Mouse (Mus musculus) intestine, embryonic 15.5 days (tissue): ENCODE measurements around the gene A730049H05Rik. TPM values are rescaled to one million over a fixed set of nuclear protein-coding genes. Genes with fewer than 3 reads are reported as not detected.
A peak's percentile ranks its signal among the peaks of the same experiment; 100 is the strongest.

Experiments used
- ATAC-seq: fragments of 200-750 bp; cut with Nextera tagmentation; 2 replicates; pipeline ENCODE4 v1.8.0; 2017; ENCODE audit warnings: moderate TSS enrichment, moderate library complexity
- H3K27ac ChIP-seq: fragments of 300-500 bp; sonication (generic); 2 replicates; pipeline ENCODE4 v1.5.1; 2015; ENCODE audit warnings: mild to moderate bottlenecking, inconsistent platforms
- H3K27me3 ChIP-seq: fragments of 300-500 bp; sonication (generic); replicated peaks from 2 replicates; pipeline ENCODE4 v1.6.1; 2015; ENCODE audit warnings: inconsistent platforms
- H3K36me3 ChIP-seq: fragments of 300-500 bp; sonication (generic); 2 replicates; pipeline ENCODE4 v1.6.1; 2015; ENCODE audit warnings: inconsistent platforms
- H3K4me1 ChIP-seq: fragments of 300-500 bp; sonication (generic); replicated peaks from 2 replicates; pipeline ENCODE4 v1.6.1; 2015; ENCODE audit warnings: inconsistent platforms
- H3K4me2 ChIP-seq: fragments of 300-500 bp; sonication (generic); replicated peaks from 2 replicates; pipeline ENCODE4 v1.6.1; 2015; ENCODE audit warnings: mild to moderate bottlenecking, inconsistent platforms
- H3K4me3 ChIP-seq: fragments of 300-500 bp; sonication (generic); replicated peaks from 2 replicates; pipeline ENCODE4 v1.5.1; 2015; ENCODE audit warnings: inconsistent platforms
- H3K9ac ChIP-seq: fragments of 300-500 bp; sonication (generic); 2 replicates; pipeline ENCODE4 v1.6.1; 2015; ENCODE audit warnings: inconsistent platforms
- H3K9me3 ChIP-seq: fragments of 300-500 bp; sonication (generic); 2 replicates; pipeline ENCODE4 v1.6.1; 2016; ENCODE audit warnings: inconsistent platforms
- WGBS: fragments of 180-500 bp; shearing (Covaris S2); methylation state at CpG from one replicate; pipeline ENCODE4 v1.1.7; 2015; 5-methylcytosine and 5-hydroxymethylcytosine counted together
- polyA plus RNA-seq: library from polyadenylated mRNA; unstranded; fragments of >200 nt; fragmentation: Nextera tagmentation; extraction: Ambion mirVana; gene quantifications from 2 replicates; pipeline ENCODE4 v1.2.1, GENCODE M21; 2015

A730049H05Rik gene
- polyA plus RNA-seq: 0.36 and 0.66 TPM in 2 replicates

GRCm38 (mm10) chr6:92816311-92816751 lies at the start of gene A730049H05Rik:
Gene A730049H05Rik (plus strand): TSS chr6:92816478.
- Histone ChIP-seq H3K9ac (no peak within 1 kb of the TSS), H3K27me3 (no peaks in the 10 kb centered on the region)
- 29% methylated on average over 8 of the region's 8 CpGs for WGBS

GRCm38 (mm10) chr6:92776356-92776755 lies 39.9 kb upstream of the A730049H05Rik start:
- WGBS: 26% methylated on average over 2 of the region's 2 CpGs
- Histone ChIP-seq H3K9me3 (no peaks in the 10 kb centered on the region), H3K27me3 (no peaks in the 10 kb centered on the region), H3K9ac (no peak overlapping the region), H3K4me3 (no peak overlapping the region), H3K4me1 (no peaks in the 10 kb centered on the region), H3K4me2 (no peak overlapping the region), H3K36me3 (no peaks in the 10 kb centered on the region), H3K27ac (no peak overlapping the region)
- no peak for ATAC-seq

More at GRCm38 (mm10) chr6:92816311-92816751, at the start of gene A730049H05Rik:
- Histone ChIP-seq H3K36me3 (no peaks in the 10 kb centered on the region), H3K4me3 (no peak within 1 kb of the TSS), H3K4me1 (0 out of 2 replicates have a peak, but pooled peaks cover 4% of the 10 kb centered on the region), H3K4me2 (0 out of 2 replicates have a peak within 1 kb of the TSS, but pooled peaks have one; percentile 10), H3K9me3 (no peaks in the 10 kb centered on the region), H3K27ac (no peak within 1 kb of the TSS)
- no peak for ATAC-seq

- peak; percentile 58; the same call in 1 of the 2 replicates for ATAC-seq
- H3K4me2 ChIP-seq: no peak overlapping the region
- no peak overlapping the region for H3K9ac ChIP-seq
- no peak overlapping the region for H3K27ac ChIP-seq
- H3K4me3 ChIP-seq: no peak overlapping the region
- no peaks in the 10 kb centered on the region for H3K36me3 ChIP-seq
- 78% methylated on average over 11 of the region's 11 CpGs for WGBS
- no peaks in the 10 kb centered on the region for H3K4me1 ChIP-seq
- H3K27me3 ChIP-seq: no peaks in the 10 kb centered on the region
- no peaks in the 10 kb centered on the region for H3K9me3 ChIP-seq
Measured at GRCm38 (mm10) chr6:92779140-92779934, 36.9 kb upstream of the A730049H05Rik start.

- Histone ChIP-seq H3K36me3 (no peaks in the 10 kb centered on the region), H3K4me1 (no peaks in the 10 kb centered on the region), H3K27ac (no peak overlapping the region), H3K9me3 (no peaks in the 10 kb centered on the region), H3K27me3 (no peaks in the 10 kb centered on the region), H3K4me2 (no peak overlapping the region), H3K9ac (no peak overlapping the region), H3K4me3 (no peak overlapping the region)
- ATAC-seq: no peak
- WGBS: 55% methylated on average over 5 of the region's 5 CpGs
Measured at GRCm38 (mm10) chr6:92779935-92780205, 36.4 kb upstream of the A730049H05Rik start.

GRCm38 (mm10) chr6:92781446-92781845 lies 34.8 kb upstream of the A730049H05Rik start:
- Histone ChIP-seq H3K9ac (no peak overlapping the region), H3K27me3 (no peaks in the 10 kb centered on the region), H3K4me2 (no peak overlapping the region), H3K9me3 (no peaks in the 10 kb centered on the region), H3K27ac (no peak overlapping the region), H3K4me1 (no peaks in the 10 kb centered on the region), H3K36me3 (no peaks in the 10 kb centered on the region), H3K4me3 (no peak overlapping the region)
- 81% methylated on average over 6 of the region's 6 CpGs for WGBS
- no peak for ATAC-seq

GRCm38 (mm10) chr6:92784782-92785181 lies 31.5 kb upstream of the A730049H05Rik start:
- Histone ChIP-seq H3K4me1 (no peaks in the 10 kb centered on the region), H3K9me3 (no peaks in the 10 kb centered on the region), H3K36me3 (no peaks in the 10 kb centered on the region), H3K27me3 (no peaks in the 10 kb centered on the region), H3K9ac (no peak overlapping the region), H3K4me3 (no peak overlapping the region), H3K4me2 (no peak overlapping the region), H3K27ac (no peak overlapping the region)
- WGBS: 35% methylated on average over 7 of the region's 7 CpGs
- ATAC-seq: no peak

GRCm38 (mm10) chr6:92786701-92787375 lies 29.4 kb upstream of the A730049H05Rik start:
- Histone ChIP-seq H3K4me3 (peak overlapping the region; percentile 14), H3K9me3 (no peaks in the 10 kb centered on the region), H3K36me3 (no peaks in the 10 kb centered on the region), H3K4me2 (peak overlapping the region; percentile 49), H3K27ac (no peak overlapping the region), H3K27me3 (no peaks in the 10 kb centered on the region), H3K9ac (no peak overlapping the region), H3K4me1 (no peaks in the 10 kb centered on the region)
- peak; percentile 55; the same call in 1 of the 2 replicates for ATAC-seq
- 22% methylated on average over 20 of the region's 20 CpGs for WGBS

- WGBS: 1% methylated on average over 12 of the region's 12 CpGs
- Histone ChIP-seq H3K4me1 (no peaks in the 10 kb centered on the region), H3K4me3 (peak overlapping the region; percentile 14), H3K36me3 (no peaks in the 10 kb centered on the region), H3K27ac (no peak overlapping the region), H3K4me2 (peak overlapping the region; percentile 49), H3K9ac (no peak overlapping the region), H3K27me3 (no peaks in the 10 kb centered on the region), H3K9me3 (no peaks in the 10 kb centered on the region)
- peak; percentile 83 for ATAC-seq
Measured at GRCm38 (mm10) chr6:92787376-92787712, 28.9 kb upstream of the A730049H05Rik start.

GRCm38 (mm10) chr6:92793804-92794203 lies 22.5 kb upstream of the A730049H05Rik start:
- Histone ChIP-seq H3K4me3 (no peak overlapping the region), H3K27me3 (no peaks in the 10 kb centered on the region), H3K9me3 (no peaks in the 10 kb centered on the region), H3K4me1 (no peaks in the 10 kb centered on the region), H3K4me2 (no peak overlapping the region), H3K27ac (no peak overlapping the region), H3K9ac (no peak overlapping the region), H3K36me3 (0 out of 2 replicates have a peak, but pooled peaks cover 7% of the 10 kb centered on the region)
- no peak for ATAC-seq
- 70% methylated on average over 6 of the region's 6 CpGs for WGBS

- Histone ChIP-seq H3K4me1 (peaks cover 5% of the 10 kb centered on the region; the same call in 1 of the 2 replicates), H3K27ac (0 out of 2 replicates have a peak overlapping the region, but pooled peaks have one; percentile 22), H3K36me3 (no peaks in the 10 kb centered on the region), H3K4me3 (no peak overlapping the region), H3K27me3 (no peaks in the 10 kb centered on the region), H3K4me2 (no peak overlapping the region), H3K9me3 (no peaks in the 10 kb centered on the region), H3K9ac (no peak overlapping the region)
- 44% methylated on average over 2 of the region's 2 CpGs for WGBS
- peak; percentile 45 for ATAC-seq
Measured at GRCm38 (mm10) chr6:92801462-92801861, 14.8 kb upstream of the A730049H05Rik start.

- WGBS: 86% methylated on average over 11 of the region's 11 CpGs
- ATAC-seq: no peak
- Histone ChIP-seq H3K4me2 (no peak overlapping the region), H3K27ac (no peak overlapping the region; the same call in 1 of the 2 replicates), H3K4me1 (peaks cover 5% of the 10 kb centered on the region; the same call in 1 of the 2 replicates), H3K27me3 (no peaks in the 10 kb centered on the region), H3K9ac (no peak overlapping the region), H3K9me3 (no peaks in the 10 kb centered on the region), H3K4me3 (no peak overlapping the region), H3K36me3 (no peaks in the 10 kb centered on the region)
Measured at GRCm38 (mm10) chr6:92802421-92802820, 13.9 kb upstream of the A730049H05Rik start.

- peak; percentile 31; the same call in 1 of the 2 replicates for ATAC-seq
- H3K27ac ChIP-seq: peak overlapping the region; percentile 44; the same call in 1 of the 2 replicates
Measured at GRCm38 (mm10) chr6:92803213-92803612, 13.1 kb upstream of the A730049H05Rik start.

More at GRCm38 (mm10) chr6:92803213-92803612, 13.1 kb upstream of the A730049H05Rik start:
- no peaks in the 10 kb centered on the region for H3K36me3 ChIP-seq
- H3K9me3 ChIP-seq: no peaks in the 10 kb centered on the region
- H3K4me1 ChIP-seq: peaks cover 5% of the 10 kb centered on the region; the same call in 1 of the 2 replicates
- H3K4me2 ChIP-seq: no peak overlapping the region
- H3K27me3 ChIP-seq: no peaks in the 10 kb centered on the region
- H3K4me3 ChIP-seq: no peak overlapping the region
- H3K9ac ChIP-seq: no peak overlapping the region
- 42% methylated on average over 6 of the region's 6 CpGs for WGBS
